Mouse (Mus musculus): ENCODE measurements at regions not wholly inside any gene's neighbourhood (a gene's known extent, or its start where the extent isn't known, plus 50 kb on each side); places are given as distances from the start of the nearest gene placed in this dataset.

GRCm38 (mm10) chr7:133323955-133324354 is 199.8 kb upstream of the Ctbp2 start:
- no peaks in the 10 kb centered on the region for H3K9me3 ChIP-seq (ENCODE audit: low read depth, low read length)
- H3K36me3 ChIP-seq (ENCODE audit: insufficient read depth), result no peaks in the 10 kb centered on the region
- H3K4me1 ChIP-seq (ENCODE audit: insufficient read depth), result no peaks in the 10 kb centered on the region
- H3K27me3 ChIP-seq (ENCODE audit: insufficient read depth, low read length), result no peaks in the 10 kb centered on the region
- no peak overlapping the region for H3K4me2 ChIP-seq
- peak; percentile 47 for TF ChIP-seq CTCF (IDR thresholded peaks at IDR 0.05; ENCODE audit: low read depth)
- DNase-seq (no peak), ATAC-seq (ENCODE audit: insufficient read depth) (peak; percentile 25; the same call in 1 of the 2 replicates)
- 72% methylated on average over 3 of the region's 3 CpGs for WGBS
- no peak overlapping the region for H3K4me3 ChIP-seq (ENCODE audit: low read depth, low read length)
- no peak overlapping the region for H3K27ac ChIP-seq (ENCODE audit: low read depth)
- no peak overlapping the region for H3K9ac ChIP-seq

DNA sequence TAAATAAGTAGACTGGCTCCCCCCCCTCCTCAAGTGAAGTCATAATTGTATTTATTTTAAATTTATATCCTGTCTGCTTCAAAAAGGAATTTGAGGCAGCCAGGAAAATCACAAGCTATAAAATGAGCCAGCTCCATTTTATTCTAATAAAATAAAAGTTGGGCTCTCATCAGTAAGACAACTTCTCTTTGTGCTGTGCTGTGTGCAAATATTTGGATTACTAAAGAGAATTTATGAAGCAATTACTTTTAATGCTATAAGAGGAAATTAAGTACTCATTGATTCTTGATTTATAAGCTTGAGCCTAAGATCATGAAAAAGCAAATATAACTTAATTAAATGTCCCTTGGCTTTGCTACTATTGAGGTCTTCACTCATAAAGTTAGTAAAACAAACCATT is 193.4 kb upstream of the Ctbp2 start:
- TF ChIP-seq CTCF (IDR thresholded peaks at IDR 0.05; ENCODE audit: low read depth), result no peak
- Histone ChIP-seq H3K27me3 (ENCODE audit: insufficient read depth, low read length) (no peaks in the 10 kb centered on the region), H3K27ac (ENCODE audit: low read depth) (no peak overlapping the region), H3K4me2 (no peak overlapping the region), H3K9me3 (ENCODE audit: low read depth, low read length) (no peaks in the 10 kb centered on the region), H3K9ac (no peak overlapping the region), H3K36me3 (ENCODE audit: insufficient read depth) (no peaks in the 10 kb centered on the region), H3K4me1 (ENCODE audit: insufficient read depth) (peaks cover 5% of the 10 kb centered on the region; the same call in 1 of the 2 replicates), H3K4me3 (ENCODE audit: low read depth, low read length) (no peak overlapping the region)
- DNase-seq, result no peak
- no peak for ATAC-seq (ENCODE audit: insufficient read depth)

DNA sequence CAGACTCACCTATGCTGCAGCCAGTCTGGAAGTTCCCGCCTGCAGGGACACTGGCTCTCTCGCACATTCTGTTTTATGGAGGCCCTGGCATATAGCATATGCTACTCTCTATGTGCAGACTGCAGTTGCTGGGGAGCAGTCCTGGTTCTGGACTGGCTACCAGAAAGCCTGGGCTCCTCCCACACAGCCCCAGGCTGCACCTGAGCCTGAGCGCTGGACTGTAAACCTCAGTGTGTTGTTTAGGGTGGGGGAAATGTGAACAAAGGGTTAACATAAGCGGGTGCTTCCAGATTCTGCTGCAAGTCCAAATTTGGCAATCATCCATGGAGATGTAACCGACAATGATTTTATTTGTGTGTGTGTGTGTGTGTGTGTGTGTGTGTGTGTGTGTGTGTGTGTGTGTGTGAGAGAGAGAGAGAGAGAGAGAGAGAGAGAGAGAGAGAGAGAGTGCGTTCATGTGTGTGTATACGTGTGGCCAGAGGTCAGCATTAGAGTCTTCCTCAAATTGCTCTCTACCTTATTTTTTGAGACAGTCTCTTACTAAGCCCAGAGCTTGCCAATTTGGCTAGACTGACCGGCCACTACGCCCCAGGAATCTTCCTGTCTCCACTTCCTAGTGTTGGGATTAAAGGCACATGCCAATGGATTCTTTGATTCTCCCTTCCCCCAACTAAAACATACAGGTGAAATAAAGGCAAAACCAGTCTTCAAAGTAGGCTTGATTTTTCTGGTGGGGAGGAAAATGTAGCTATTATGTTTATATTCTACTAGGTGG is 192.7 kb upstream of the Ctbp2 start:
- Histone ChIP-seq H3K36me3 (ENCODE audit: insufficient read depth) (no peaks in the 10 kb centered on the region), H3K4me2 (no peak overlapping the region), H3K27ac (ENCODE audit: low read depth) (no peak overlapping the region), H3K9ac (no peak overlapping the region), H3K9me3 (ENCODE audit: low read depth, low read length) (no peaks in the 10 kb centered on the region), H3K27me3 (ENCODE audit: insufficient read depth, low read length) (no peaks in the 10 kb centered on the region), H3K4me1 (ENCODE audit: insufficient read depth) (peaks cover 5% of the 10 kb centered on the region; the same call in 1 of the 2 replicates), H3K4me3 (ENCODE audit: low read depth, low read length) (no peak overlapping the region)
- ATAC-seq (ENCODE audit: insufficient read depth) (0 out of 2 replicates have a peak, but pooled peaks have one; percentile 44), DNase-seq (peak; percentile 60)
- 37% methylated on average over 9 of the region's 9 CpGs for WGBS
- no peak for TF ChIP-seq CTCF (IDR thresholded peaks at IDR 0.05; ENCODE audit: low read depth)

DNA sequence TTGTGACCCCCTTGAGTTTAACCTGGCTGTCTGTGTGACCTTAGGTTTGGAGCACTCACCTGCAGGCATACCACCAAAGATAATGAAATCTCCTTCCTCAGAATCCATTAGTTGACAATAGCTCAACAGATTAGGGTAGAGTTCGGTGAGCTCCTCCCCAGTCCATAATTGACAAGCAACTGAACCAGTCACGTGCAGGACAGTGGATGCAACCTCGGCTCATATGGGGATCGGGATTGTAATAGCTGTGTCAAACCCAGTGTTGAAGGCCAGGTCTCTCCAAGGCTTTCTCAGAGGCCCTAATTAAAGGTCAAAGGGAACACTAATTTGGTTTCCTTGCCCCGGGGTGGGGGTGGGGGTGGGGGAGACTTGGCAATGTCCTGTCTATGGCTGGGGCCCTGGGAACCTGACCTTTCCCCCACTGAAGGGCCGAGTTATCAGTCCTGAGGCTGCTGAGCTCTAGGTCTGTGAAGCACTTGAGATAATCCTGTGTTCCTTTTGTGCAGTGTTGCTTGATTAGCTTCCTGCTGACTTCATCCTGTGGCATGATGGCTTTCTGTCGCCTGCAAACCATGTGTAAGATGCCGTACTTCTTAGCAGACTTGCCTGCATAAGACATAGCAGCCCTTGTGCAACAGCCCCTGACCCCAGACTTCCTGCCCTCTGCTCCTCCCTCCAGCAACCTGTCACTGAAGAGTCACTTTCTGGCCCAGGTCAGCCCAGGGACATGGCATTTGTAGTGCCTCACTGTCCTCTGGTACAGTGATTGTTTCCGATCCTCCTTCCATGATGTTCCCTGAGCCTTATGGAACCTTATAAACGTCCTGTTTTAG is 191.3 kb upstream of the Ctbp2 start:
- no peak overlapping the region for H3K4me3 ChIP-seq (ENCODE audit: low read depth, low read length)
- no peak for TF ChIP-seq CTCF (IDR thresholded peaks at IDR 0.05; ENCODE audit: low read depth)
- no peak overlapping the region for H3K27ac ChIP-seq (ENCODE audit: low read depth)
- peaks cover 5% of the 10 kb centered on the region; the same call in 1 of the 2 replicates for H3K4me1 ChIP-seq (ENCODE audit: insufficient read depth)
- no peaks in the 10 kb centered on the region for H3K9me3 ChIP-seq (ENCODE audit: low read depth, low read length)
- no peak overlapping the region for H3K4me2 ChIP-seq
- DNase-seq, result no peak
- H3K9ac ChIP-seq, result no peak overlapping the region
- H3K27me3 ChIP-seq (ENCODE audit: insufficient read depth, low read length), result no peaks in the 10 kb centered on the region
- H3K36me3 ChIP-seq (ENCODE audit: insufficient read depth), result no peaks in the 10 kb centered on the region
- ATAC-seq (ENCODE audit: insufficient read depth), result no peak
- WGBS, result 40% methylated on average over 10 of the region's 10 CpGs

- TF ChIP-seq CTCF (IDR thresholded peaks at IDR 0.05; ENCODE audit: low read depth), result no peak
- Histone ChIP-seq H3K9me3 (ENCODE audit: low read depth, low read length) (no peaks in the 10 kb centered on the region), H3K4me2 (no peak overlapping the region), H3K4me1 (ENCODE audit: insufficient read depth) (peaks cover 5% of the 10 kb centered on the region; the same call in 1 of the 2 replicates), H3K36me3 (ENCODE audit: insufficient read depth) (no peaks in the 10 kb centered on the region), H3K27me3 (ENCODE audit: insufficient read depth, low read length) (no peaks in the 10 kb centered on the region), H3K27ac (ENCODE audit: low read depth) (no peak overlapping the region), H3K9ac (no peak overlapping the region), H3K4me3 (ENCODE audit: low read depth, low read length) (no peak overlapping the region)
- WGBS, result 71% methylated on average over 5 of the region's 5 CpGs
- ATAC-seq (ENCODE audit: insufficient read depth), result no peak
- peak; percentile 15 for DNase-seq
Observed at GRCm38 (mm10) chr7:133313115-133313514, 189.0 kb upstream of the Ctbp2 start.

DNA sequence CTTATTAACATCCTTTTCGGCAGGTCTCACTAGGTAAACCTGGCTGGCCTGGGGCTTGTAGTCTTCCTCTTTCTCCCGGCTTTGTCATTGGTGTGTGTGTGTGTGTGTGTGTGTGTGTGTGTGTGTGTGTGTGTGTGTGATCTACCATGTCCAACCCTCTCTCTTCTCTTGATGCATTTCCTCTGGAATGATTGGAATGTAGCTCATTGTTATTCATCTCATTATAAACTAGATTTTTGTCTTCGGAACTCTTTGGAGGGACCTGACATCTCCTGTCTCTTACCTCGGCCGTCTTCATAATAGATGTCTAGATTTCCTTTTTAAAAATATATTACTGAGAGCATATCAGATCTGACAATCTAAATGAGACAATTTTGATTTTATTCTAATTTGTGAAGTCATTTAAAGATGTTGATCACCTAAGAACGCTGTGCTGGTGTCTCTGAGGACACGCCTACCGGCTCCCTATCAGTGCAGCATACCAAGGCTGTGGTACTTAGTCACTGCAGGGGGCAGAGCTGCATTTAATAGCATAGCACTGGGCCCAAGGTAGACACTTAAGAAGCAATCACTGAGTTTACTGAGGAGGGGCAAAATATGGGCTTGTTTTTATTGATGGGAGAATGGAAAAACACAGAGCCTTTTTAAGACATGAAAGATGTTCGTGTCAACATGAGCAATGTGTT is 187.1 kb upstream of the Ctbp2 start:
- no peaks in the 10 kb centered on the region for H3K27me3 ChIP-seq (ENCODE audit: insufficient read depth, low read length)
- H3K9ac ChIP-seq, result no peak overlapping the region
- no peaks in the 10 kb centered on the region for H3K4me1 ChIP-seq (ENCODE audit: insufficient read depth)
- no peak for TF ChIP-seq CTCF (IDR thresholded peaks at IDR 0.05; ENCODE audit: low read depth)
- no peak overlapping the region for H3K4me3 ChIP-seq (ENCODE audit: low read depth, low read length)
- no peak overlapping the region for H3K27ac ChIP-seq (ENCODE audit: low read depth)
- ATAC-seq (ENCODE audit: insufficient read depth), result no peak
- no peak overlapping the region for H3K4me2 ChIP-seq
- WGBS, result 51% methylated on average over 9 of the region's 9 CpGs
- H3K9me3 ChIP-seq (ENCODE audit: low read depth, low read length), result no peaks in the 10 kb centered on the region
- no peaks in the 10 kb centered on the region for H3K36me3 ChIP-seq (ENCODE audit: insufficient read depth)
- DNase-seq, result no peak

GRCm38 (mm10) chr7:133304461-133304860 is 180.3 kb upstream of the Ctbp2 start:
- Histone ChIP-seq H3K9ac (no peak overlapping the region), H3K27ac (ENCODE audit: low read depth) (no peak overlapping the region), H3K4me2 (no peak overlapping the region), H3K4me3 (ENCODE audit: low read depth, low read length) (no peak overlapping the region), H3K27me3 (ENCODE audit: insufficient read depth, low read length) (no peaks in the 10 kb centered on the region), H3K36me3 (ENCODE audit: insufficient read depth) (no peaks in the 10 kb centered on the region), H3K9me3 (ENCODE audit: low read depth, low read length) (no peaks in the 10 kb centered on the region), H3K4me1 (ENCODE audit: insufficient read depth) (no peaks in the 10 kb centered on the region)
- ATAC-seq (ENCODE audit: insufficient read depth), result no peak
- WGBS, result 49% methylated on average over 5 of the region's 5 CpGs
- peak; percentile 76 for DNase-seq
- no peak for TF ChIP-seq CTCF (IDR thresholded peaks at IDR 0.05; ENCODE audit: low read depth)

Data from lung, embryonic 14.5 days (tissue).